Mouse (Mus musculus) inflammation-experienced regulatory T-cells, adult 16 weeks (primary cell): ENCODE data around the gene Lyz1. TPM values are rescaled to one million over a fixed set of nuclear protein-coding genes. Genes with fewer than 3 reads are reported as not detected.

Experiments used
- polyA plus RNA-seq: library from polyadenylated mRNA; unstranded; fragments of 100-300 nt; shearing (Covaris generic); gene quantifications from one replicate; pipeline ENCODE4 v1.2.1, GENCODE M21; 2017

Gene Lyz1
- polyA plus RNA-seq = not detected

GRCm38 (mm10) chr10:117292671-117293070 lies at the start of gene Lyz1:
TSS of gene Lyz1 (minus strand) at chr10:117292868.

GRCm38 (mm10) chr10:117282049-117282448 lies 10.6 kb downstream of the Lyz1 start, which contains the start of gene Lyz2:
TSS of gene Lyz2 (minus strand) at chr10:117282321.

GRCm38 (mm10) chr10:117238603-117239002 lies 54.1 kb downstream of the Lyz1 start, which contains the start of gene 9530003J23Rik:
TSS of gene 9530003J23Rik (minus strand) at chr10:117238703.

Other genes starting within 250 kb of the Lyz1 start
- not detected for gene Lrrc10, start 247.5 kb downstream of the Lyz1 start, polyA plus RNA-seq
- 192 TPM for gene Cct2, start 229.1 kb downstream of the Lyz1 start, polyA plus RNA-seq
- gene Frs2, start 144.3 kb downstream of the Lyz1 start, polyA plus RNA-seq = 33.4 TPM
- 53.9 TPM for gene Yeats4, start 68.4 kb downstream of the Lyz1 start, polyA plus RNA-seq
- gene 9530003J23Rik, start 54.2 kb downstream of the Lyz1 start, polyA plus RNA-seq = 0.26 TPM
- 18.1 TPM for gene Lyz2, start 10.5 kb downstream of the Lyz1 start, polyA plus RNA-seq
- 157 TPM for gene Cpsf6, start 87.1 kb upstream of the Lyz1 start, polyA plus RNA-seq